Mouse (Mus musculus) brain, embryonic 18.5 days (tissue): ENCODE measurements at regions not wholly inside any gene's neighbourhood (a gene's known extent, or its start where the extent isn't known, plus 50 kb on each side); places are given as distances from the start of the nearest gene placed in this dataset.
A peak's percentile ranks its signal among the peaks of the same experiment; 100 is the strongest.

Experiments
- DNase-seq: peaks from one replicate; pipeline ENCODE4 v3.0.0-alpha.2; 2012; ENCODE audit warnings: low read depth, low spot score

GRCm38 (mm10) chr13:57286168-57286567, 390.4 kb upstream of the Trpc7 start:
- DNase-seq = no peak

GRCm38 (mm10) chr13:57282816-57283215, 387.0 kb upstream of the Trpc7 start:
- no peak for DNase-seq

- DNase-seq = no peak
Measured at GRCm38 (mm10) chr13:57281941-57282710, 386.3 kb upstream of the Trpc7 start.

GRCm38 (mm10) chr13:57281504-57281903, 385.7 kb upstream of the Trpc7 start:
- peak; percentile 47 for DNase-seq

- DNase-seq = no peak
Measured at GRCm38 (mm10) chr13:57278580-57278979, 382.8 kb upstream of the Trpc7 start.

- no peak for DNase-seq
Measured at GRCm38 (mm10) chr13:57277076-57277475, 381.3 kb upstream of the Trpc7 start.

GRCm38 (mm10) chr13:57275871-57276270, 380.1 kb upstream of the Trpc7 start:
- no peak for DNase-seq

GRCm38 (mm10) chr13:57273593-57273992, 377.8 kb upstream of the Trpc7 start:
- no peak for DNase-seq

- no peak for DNase-seq
Measured at GRCm38 (mm10) chr13:57269614-57270013, 373.8 kb upstream of the Trpc7 start.

- DNase-seq = peak; percentile 57
Measured at GRCm38 (mm10) chr13:57259920-57260319, 364.1 kb upstream of the Trpc7 start.

- no peak for DNase-seq
Measured at GRCm38 (mm10) chr13:57259474-57259873, 363.7 kb upstream of the Trpc7 start.

- no peak for DNase-seq
Measured at GRCm38 (mm10) chr13:57255920-57256319, 360.1 kb upstream of the Trpc7 start.

GRCm38 (mm10) chr13:57249851-57250250, 354.1 kb upstream of the Trpc7 start:
- no peak for DNase-seq

GRCm38 (mm10) chr13:57249401-57249800, 353.6 kb upstream of the Trpc7 start:
- DNase-seq = no peak

- DNase-seq = no peak
Measured at GRCm38 (mm10) chr13:57246238-57246963, 350.6 kb upstream of the Trpc7 start.

- no peak for DNase-seq
Measured at GRCm38 (mm10) chr13:57236917-57237316, 341.1 kb upstream of the Trpc7 start.

- no peak for DNase-seq
Measured at GRCm38 (mm10) chr13:57236211-57236610, 340.4 kb upstream of the Trpc7 start.

- DNase-seq = no peak
Measured at GRCm38 (mm10) chr13:57232906-57233305, 337.1 kb upstream of the Trpc7 start.

- DNase-seq = no peak
Measured at GRCm38 (mm10) chr13:57231666-57232065, 335.9 kb upstream of the Trpc7 start.

GRCm38 (mm10) chr13:57230253-57230652, 334.5 kb upstream of the Trpc7 start:
- no peak for DNase-seq

- DNase-seq = no peak
Measured at GRCm38 (mm10) chr13:57221092-57221491, 325.3 kb upstream of the Trpc7 start.

GRCm38 (mm10) chr13:57216161-57216560, 320.4 kb upstream of the Trpc7 start:
- DNase-seq = no peak

GRCm38 (mm10) chr13:57212251-57212650, 316.5 kb upstream of the Trpc7 start:
- DNase-seq = no peak
